Comparison of ENCODE assay signal across 8 mouse cellular contexts in the genomic region with DNA sequence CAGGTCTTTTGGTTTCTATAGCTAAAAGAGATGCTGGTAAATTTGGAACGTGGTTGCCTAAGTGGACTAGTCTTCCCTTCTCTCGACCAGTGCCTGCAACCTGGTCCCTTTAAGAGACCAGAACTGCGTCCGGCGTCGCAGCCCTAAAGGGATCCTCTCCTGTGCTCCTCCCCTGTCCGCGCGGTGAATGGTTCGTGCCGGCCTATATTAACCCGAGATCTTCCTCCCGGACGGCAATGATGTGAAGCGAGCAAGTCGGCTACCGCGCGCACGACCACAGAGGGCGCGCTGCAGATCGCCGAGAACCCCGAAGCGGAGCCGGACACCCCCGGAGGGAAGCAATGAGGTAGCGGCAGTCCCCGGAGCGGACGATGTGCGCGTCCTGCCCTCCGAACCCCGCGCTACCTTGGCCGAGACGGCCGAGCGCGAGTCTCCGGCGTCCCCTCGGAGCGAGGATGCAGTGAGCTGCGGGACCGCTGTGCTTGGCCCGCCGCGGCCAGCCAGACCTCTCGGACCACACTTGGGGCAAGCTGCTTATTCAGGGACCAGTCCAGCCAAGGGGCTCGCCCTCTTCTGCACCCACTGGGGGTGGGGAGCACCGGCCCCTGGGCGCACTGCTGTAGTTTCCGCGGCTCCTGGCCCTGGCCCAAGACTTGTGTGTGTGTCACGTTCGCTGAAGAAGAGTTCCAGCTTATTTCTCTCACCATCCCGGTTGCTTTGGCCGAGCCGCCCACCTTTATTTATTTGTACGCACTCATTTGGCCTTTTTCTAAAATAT. TPM values are rescaled to one million over a fixed set of nuclear protein-coding genes. Genes with fewer than 3 reads are reported as not detected.
A peak's percentile ranks its signal among the peaks of the same experiment; 100 is the strongest.
DNase-seq lines count a peak whose midpoint lies in the region; ATAC-seq and TF ChIP-seq lines count a peak whose summit lies in the region.

A gene (plus strand): TSS at position 233 of the 778 bp plus-strand sequence.

- peaks cover 7% of the 10 kb centered on the region; the same call in 1 of the 2 replicates for H3K9me3 ChIP-seq in erythroblast, embryonic 14.5 days (ENCODE audit: control insufficient read depth, low read length)
- H3K9me3 ChIP-seq in embryonic facial prominence, embryonic 10.5 days: no peaks in the 10 kb centered on the region
- H3K9me3 ChIP-seq in limb, embryonic 14.5 days (ENCODE audit: control insufficient read depth, low read length): no peaks in the 10 kb centered on the region
- no peaks in the 10 kb centered on the region for H3K9me3 ChIP-seq in midbrain, embryonic 16.5 days (replicated peaks; ENCODE audit: control insufficient read depth, low read length, poor library complexity, severe bottlenecking)

- H3K27me3 ChIP-seq in erythroblast, embryonic 14.5 days (ENCODE audit: control insufficient read depth): peaks cover 78% of the 10 kb centered on the region
- peaks cover 51% of the 10 kb centered on the region for H3K27me3 ChIP-seq in embryonic facial prominence, embryonic 10.5 days (replicated peaks; ENCODE audit: low read depth, poor library complexity, severe bottlenecking)
- H3K27me3 ChIP-seq in kidney, adult 2 months (replicated peaks; ENCODE audit: control insufficient read depth, insufficient read depth, low read length): no peaks in the 10 kb centered on the region
- peaks cover 23% of the 10 kb centered on the region for H3K27me3 ChIP-seq in limb, embryonic 14.5 days (ENCODE audit: control insufficient read depth, insufficient read depth, low read length)
- peaks cover 23% of the 10 kb centered on the region for H3K27me3 ChIP-seq in midbrain, embryonic 16.5 days (ENCODE audit: control insufficient read depth, insufficient read depth, low read depth, low read length)
- no peaks in the 10 kb centered on the region for H3K27me3 ChIP-seq in spleen, adult 2 months (ENCODE audit: control insufficient read depth, insufficient read depth, low read length)

- DNase-seq in embryonic facial prominence, embryonic 10.5 days (ENCODE audit: low spot score): peak; percentile 93
- DNase-seq in heart, adult 18-20 months: peak; percentile 97 to 98
- DNase-seq in kidney, adult 2 months: peak; percentile 97
- DNase-seq in limb, embryonic 14.5 days (ENCODE audit: low spot score): peak; percentile 85
- peak; percentile 89 to 94 for DNase-seq in spleen, adult 2 months (ENCODE audit: low read depth in 1 of 2, low spot score in 2 of 2)

- H3K36me3 ChIP-seq in erythroblast, embryonic 14.5 days (ENCODE audit: control insufficient read depth): no peaks in the 10 kb centered on the region
- no peaks in the 10 kb centered on the region for H3K36me3 ChIP-seq in embryonic facial prominence, embryonic 10.5 days (replicated peaks)
- H3K36me3 ChIP-seq in kidney, adult 2 months (ENCODE audit: control insufficient read depth, insufficient read depth, low read length): no peaks in the 10 kb centered on the region
- no peaks in the 10 kb centered on the region for H3K36me3 ChIP-seq in limb, embryonic 14.5 days (ENCODE audit: control insufficient read depth, insufficient read depth, low read length)
- no peaks in the 10 kb centered on the region for H3K36me3 ChIP-seq in midbrain, embryonic 16.5 days (ENCODE audit: control insufficient read depth, insufficient read depth, low read length)
- peaks cover 12% of the 10 kb centered on the region for H3K36me3 ChIP-seq in spleen, adult 2 months (ENCODE audit: control insufficient read depth, insufficient read depth, low read length)

- peak within 1 kb of the TSS; percentile 84 for H3K4me2 ChIP-seq in limb, embryonic 14.5 days (replicated peaks; ENCODE audit: low read depth, low read length, severe bottlenecking)
- peak within 1 kb of the TSS; percentile 98 for H3K4me2 ChIP-seq in midbrain, embryonic 16.5 days (ENCODE audit: low read length)

- peak within 1 kb of the TSS; percentile 62 for H3K9ac ChIP-seq in limb, embryonic 14.5 days (ENCODE audit: low read depth, low read length, severe bottlenecking)
- H3K9ac ChIP-seq in midbrain, embryonic 16.5 days (ENCODE audit: low read depth, low read length): peak within 1 kb of the TSS; percentile 75

- ATAC-seq in erythroblast, adult 5-6 weeks (replicated peaks; ENCODE audit: low FRiP score, poor library complexity, severe bottlenecking): no peak
- peak; percentile 80 for ATAC-seq in limb, embryonic 14.5 days (ENCODE audit: low FRiP score, low read depth)
- ATAC-seq in midbrain, embryonic 16.5 days: peak; percentile 75

- peak within 1 kb of the TSS; percentile 56 for H3K4me3 ChIP-seq in erythroblast, embryonic 14.5 days (replicated peaks)
- peak within 1 kb of the TSS; percentile 82 for H3K4me3 ChIP-seq in embryonic facial prominence, embryonic 10.5 days
- peak within 1 kb of the TSS; percentile 86 for H3K4me3 ChIP-seq in kidney, adult 2 months (ENCODE audit: insufficient read depth, low read depth, low read length)
- peak within 1 kb of the TSS; percentile 62 for H3K4me3 ChIP-seq in limb, embryonic 14.5 days (replicated peaks; ENCODE audit: low read length)
- peak within 1 kb of the TSS; percentile 76 for H3K4me3 ChIP-seq in midbrain, embryonic 16.5 days (ENCODE audit: low read depth, low read length)
- peak within 1 kb of the TSS; percentile 83 for H3K4me3 ChIP-seq in spleen, adult 2 months (ENCODE audit: extremely low read depth, insufficient read depth, insufficient read length)

- peak; percentile 99 for TF ChIP-seq POLR2A in kidney, adult 2 months (IDR thresholded peaks at IDR 0.05; ENCODE audit: low read depth, low read length)
- TF ChIP-seq POLR2A in limb, embryonic 14.5 days (IDR thresholded peaks at IDR 0.05; ENCODE audit: borderline replicate concordance, extremely low read depth, insufficient read depth, insufficient read length): 0 out of 2 replicates have a peak, but pooled peaks have one; percentile 53
- TF ChIP-seq POLR2A in spleen, adult 2 months (IDR thresholded peaks at IDR 0.05; ENCODE audit: low read depth, low read length): peak; percentile 99

- peaks cover 11% of the 10 kb centered on the region for H3K4me1 ChIP-seq in erythroblast, embryonic 14.5 days (ENCODE audit: control insufficient read depth)
- peaks cover 64% of the 10 kb centered on the region for H3K4me1 ChIP-seq in embryonic facial prominence, embryonic 10.5 days
- 0 out of 2 replicates have a peak, but pooled peaks cover 3% of the 10 kb centered on the region for H3K4me1 ChIP-seq in kidney, adult 2 months (ENCODE audit: control insufficient read depth, insufficient read depth, low read length)
- H3K4me1 ChIP-seq in limb, embryonic 14.5 days (ENCODE audit: control insufficient read depth, insufficient read depth, low read length): peaks cover 27% of the 10 kb centered on the region
- peaks cover 33% of the 10 kb centered on the region for H3K4me1 ChIP-seq in midbrain, embryonic 16.5 days (ENCODE audit: control insufficient read depth, insufficient read depth, low read length)
- peaks cover 8% of the 10 kb centered on the region for H3K4me1 ChIP-seq in spleen, adult 2 months (ENCODE audit: control insufficient read depth, insufficient read depth, insufficient read length)

- TF ChIP-seq CTCF in kidney, adult 2 months (conservative IDR thresholded peaks at IDR 0.05; ENCODE audit: insufficient read depth, insufficient read length, low read depth, low read length): peak; percentile 34; the same call in 1 of the 2 replicates
- TF ChIP-seq CTCF in spleen, adult 2 months (IDR thresholded peaks at IDR 0.05; ENCODE audit: extremely low read depth, insufficient read depth, insufficient read length, insufficient replicate concordance): peak; percentile 33; the same call in 1 of the 2 replicates

- WGBS in embryonic facial prominence, embryonic 10.5 days: under 1% methylated on average over 63 of the region's 63 CpGs
- WGBS in kidney, adult 2 months: under 1% methylated on average over 63 of the region's 63 CpGs
- under 1% methylated on average over 58 of the region's 63 CpGs for WGBS in limb, embryonic 14.5 days
- WGBS in midbrain, embryonic 16.5 days: under 1% methylated on average over 63 of the region's 63 CpGs
- WGBS in spleen, adult 2 months: under 1% methylated on average over 63 of the region's 63 CpGs

- H3K27ac ChIP-seq in embryonic facial prominence, embryonic 10.5 days (replicated peaks): peak within 1 kb of the TSS; percentile 88
- peak within 1 kb of the TSS; percentile 90 for H3K27ac ChIP-seq in kidney, adult 2 months (ENCODE audit: insufficient read depth, low read depth, low read length)
- peak within 1 kb of the TSS; percentile 56; the same call in 1 of the 2 replicates for H3K27ac ChIP-seq in limb, embryonic 14.5 days (replicated peaks; ENCODE audit: low read depth, low read length)
- peak within 1 kb of the TSS; percentile 53 for H3K27ac ChIP-seq in midbrain, embryonic 16.5 days (ENCODE audit: low read length)
- H3K27ac ChIP-seq in spleen, adult 2 months (ENCODE audit: insufficient read depth, low read length): peak within 1 kb of the TSS; percentile 97

RNA-seq across cellular contexts. Expression of the gene that starts here (rescaled TPM):
- polyA plus RNA-seq in erythroblast, embryonic 14.5 days (2012): 0.11 and 0.17 TPM in 2 replicates
- 0.58 and 0.63 TPM in 2 replicates for total RNA-seq in erythroblast, adult 5-6 weeks (2015; ENCODE audit: low replicate concordance)
- 0.84 and 1.4 TPM in 2 replicates for total RNA-seq in erythroblast, adult 5-6 weeks (2017; ENCODE audit: low replicate concordance)
- polyA plus RNA-seq in embryonic facial prominence, embryonic 10.5 days (2016; fragmentation: Nextera tagmentation; extraction: Ambion mirVana): 23.2 and 24.1 TPM in 2 replicates
- total RNA-seq in heart, adult 18-20 months (2021): 10 to 100 TPM; 18.8 to 20.9 TPM
- polyA plus RNA-seq in kidney, adult 2 months (2012; rRNA removed): 26.4 and 31.4 TPM in 2 replicates
- 14.3 and 18.3 TPM in 2 replicates for polyA plus RNA-seq in limb, embryonic 14.5 days (2012; rRNA removed)
- polyA plus RNA-seq in limb, embryonic 14.5 days (2014; fragmentation: Nextera tagmentation; extraction: Ambion mirVana): 8.0 and 9.1 TPM in 2 replicates
- 15.6 and 15.8 TPM in 2 replicates for polyA plus RNA-seq in midbrain, embryonic 16.5 days (2015; fragmentation: Nextera tagmentation; extraction: Ambion mirVana)
- 56.3 and 74.7 TPM in 2 replicates for polyA plus RNA-seq in spleen, adult 2 months (2012; rRNA removed)

Comparison
In these comparisons a context has a peak if more than half of its experiments do, and no peak if none do; other contexts are left out.
1. RNA of the gene that starts here (total RNA-seq): 18.8 to 20.9 TPM in heart, adult 18-20 months; 0.58 to 1.4 TPM in erythroblast, adult 5-6 weeks; every median in the first group is over 4 times any median in the second.
2. Peak in every context shown above with its lines, with median percentiles within 50 percentile points of each other: H3K4me3 ChIP-seq, DNase-seq, H3K27ac ChIP-seq and POLR2A ChIP-seq.